Mouse (Mus musculus) heart, adult 2 months (tissue): ENCODE data around the gene E130218I03Rik. TPM values are rescaled to one million over a fixed set of nuclear protein-coding genes. Genes with fewer than 3 reads are reported as not detected.

Source experiments
- DNase-seq, 2 experiments: peaks; one replicate each; pipeline ENCODE4 v3.0.0; 2021
- H3K27ac ChIP-seq: fragments of 200-600 bp; 2 replicates; pipeline ENCODE4 v1.8.1; 2022
- H3K27me3 ChIP-seq: fragments of 200-500 bp; 2 replicates; pipeline ENCODE4 v1.6.1; 2012; ENCODE audit warnings: mild to moderate bottlenecking, low read length, inconsistent platforms, mixed read lengths; ENCODE audit not compliant: control insufficient read depth, insufficient read depth
- H3K36me3 ChIP-seq: fragments of 200-500 bp; 2 replicates; pipeline ENCODE4 v1.6.1; 2012; ENCODE audit warnings: low read length, inconsistent platforms; ENCODE audit not compliant: control insufficient read depth, insufficient read depth
- H3K4me1 ChIP-seq: fragments of 200-500 bp; 2 replicates; pipeline ENCODE4 v1.6.1; 2011; ENCODE audit warnings: low read length; ENCODE audit not compliant: control insufficient read depth, insufficient read depth
- H3K4me3 ChIP-seq: fragments of 200-600 bp; 2 replicates; pipeline ENCODE4 v1.8.1; 2022
- H3K79me2 ChIP-seq: fragments of 200-500 bp; replicated peaks from 2 replicates; pipeline ENCODE4 v1.6.1; 2012; ENCODE audit warnings: mild to moderate bottlenecking, inconsistent platforms, low read length, moderate library complexity, mixed read lengths; ENCODE audit not compliant: control insufficient read depth, insufficient read depth
- H3K9ac ChIP-seq: fragments of 200-500 bp; 2 replicates; pipeline ENCODE4 v1.6.1; 2012; ENCODE audit warnings: low read depth, mild to moderate bottlenecking, control low read depth, inconsistent platforms, low read length, mixed read lengths
- CTCF ChIP-seq: fragments of 200-600 bp; IDR thresholded peaks from 2 replicates; pipeline ENCODE4 v1.8.1; 2022; ENCODE audit warnings: antibody characterized with exemption, mild to moderate bottlenecking, moderate library complexity
- EP300 ChIP-seq: fragments of 200-500 bp; IDR thresholded peaks from 2 replicates; pipeline ENCODE4 v1.6.1; 2011; ENCODE audit warnings: low read depth, low read length, control low read depth; ENCODE audit not compliant: insufficient read depth
- POLR2A ChIP-seq: fragments of 200-500 bp; IDR thresholded peaks from 2 replicates; pipeline ENCODE4 v1.6.1; 2011; ENCODE audit warnings: mild to moderate bottlenecking, low read depth, low read length, control low read depth; ENCODE audit not compliant: insufficient read depth
- WGBS: fragments of 180-500 bp; shearing (Covaris S2); methylation state at CpG from one replicate; pipeline ENCODE4 v1.1.7; 2018; 5-methylcytosine and 5-hydroxymethylcytosine counted together
- intact Hi-C: fragments of 180-260 bp; cut with DNase I; formaldehyde crosslinking; loops from one replicate; pipeline ENCODE4 v1.15.1; 2025
- polyA plus RNA-seq: library from polyadenylated mRNA; depleted of rRNA; stranded (reverse); fragments of >200 nt; gene quantifications from 2 replicates; pipeline ENCODE4 v1.2.3, GENCODE M21; 2012
- total RNA-seq, 2 experiments: library from RNA; stranded (reverse); gene quantifications; 2 replicates each; pipeline ENCODE4 v1.2.3; 2021

Gene E130218I03Rik
- total and polyA plus RNA-seq, 3 experiments: not detected

DNA sequence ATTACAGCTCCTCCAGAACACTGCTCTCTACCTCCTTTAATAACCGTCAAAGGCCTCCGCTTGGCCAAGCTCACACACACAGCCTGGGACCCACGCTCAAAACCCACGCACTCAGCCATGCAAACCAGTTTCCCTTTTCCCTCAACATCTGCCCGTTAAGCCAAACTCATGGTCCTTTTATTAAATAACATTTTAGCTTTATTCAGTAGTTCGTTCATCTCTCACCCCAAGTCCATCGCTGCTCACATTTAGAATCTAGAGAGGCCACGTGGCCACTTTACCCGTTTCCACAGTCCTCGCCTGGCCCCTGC is 7.4 kb downstream of the E130218I03Rik start:
- Histone ChIP-seq H3K9ac (peak overlapping the region; percentile 72), H3K79me2 (no peaks in the 10 kb centered on the region), H3K4me3 (peak overlapping the region; percentile 56), H3K36me3 (no peaks in the 10 kb centered on the region), H3K27me3 (no peaks in the 10 kb centered on the region), H3K4me1 (peaks cover 1% of the 10 kb centered on the region), H3K27ac (peak overlapping the region; percentile 92)
- no peak for DNase-seq
- 26% methylated on average over 10 of the region's 10 CpGs for WGBS
- no peak for TF ChIP-seq EP300
- no peak for TF ChIP-seq POLR2A
- no peak for TF ChIP-seq CTCF
- intact Hi-C loops: loop anchor here (1.0 kb wide), 1 partner anchor 36 kb away; the partner anchor contains the start of gene Pdik1l

GRCm38 (mm10) chr4:134251241-134252130 is 8.0 kb downstream of the E130218I03Rik start:
- intact Hi-C loops: no loop called here
- no peak for TF ChIP-seq POLR2A
- no peak for TF ChIP-seq EP300
- TF ChIP-seq CTCF: no peak

DNA sequence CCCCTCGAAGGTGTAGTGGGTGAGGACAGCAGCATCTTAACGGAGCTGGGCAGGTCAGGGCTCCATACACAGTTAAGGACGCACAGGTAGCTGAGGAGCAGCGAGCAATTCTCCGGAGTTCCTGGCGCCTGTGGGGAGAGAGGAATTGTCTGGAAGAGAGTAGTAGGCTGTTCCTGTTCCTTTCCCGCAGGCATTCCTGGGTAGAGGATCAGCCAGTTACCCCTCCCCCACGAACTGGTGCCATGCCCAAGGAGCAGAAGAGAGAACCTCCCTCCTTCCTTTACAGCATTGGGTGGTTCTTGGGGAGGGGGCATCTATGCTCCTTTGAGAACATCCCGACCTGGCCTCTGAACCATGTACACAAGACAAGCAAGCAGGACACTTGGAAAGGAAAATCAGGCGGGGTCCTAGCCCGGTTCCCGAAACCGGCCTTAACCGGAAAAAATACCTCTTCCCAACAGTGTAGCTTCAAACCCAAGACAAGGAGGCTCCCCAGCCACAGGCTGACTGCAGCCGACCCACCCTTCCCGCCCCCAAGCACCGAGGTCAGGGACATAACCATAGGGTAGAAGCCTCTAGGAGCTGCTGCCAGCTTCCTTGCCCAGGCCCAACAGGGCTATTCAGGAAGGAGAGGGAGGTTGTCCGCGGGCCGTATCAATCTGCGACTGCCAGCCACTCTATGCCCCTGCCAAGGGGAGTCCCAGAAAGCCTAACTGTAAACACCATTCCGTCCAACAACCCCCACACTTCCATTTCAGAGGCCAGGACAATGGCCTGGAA is 8.9 kb downstream of the E130218I03Rik start:
- Histone ChIP-seq H3K4me1 (peaks cover 5% of the 10 kb centered on the region), H3K4me3 (peak overlapping the region; percentile 56), H3K79me2 (no peaks in the 10 kb centered on the region), H3K27ac (peak overlapping the region; percentile 92), H3K36me3 (no peaks in the 10 kb centered on the region), H3K9ac (peak overlapping the region; percentile 80), H3K27me3 (no peaks in the 10 kb centered on the region)
- peak; percentile 36 to 52 for DNase-seq
- TF ChIP-seq CTCF: no peak
- TF ChIP-seq POLR2A: 0 out of 2 replicates have a peak, but pooled peaks have one; percentile 7
- 28% methylated on average over 22 of the region's 22 CpGs for WGBS
- intact Hi-C loops: no loop called here

More at GRCm38 (mm10) chr4:134251241-134252130, 8.0 kb downstream of the E130218I03Rik start:
- peak overlapping the region; percentile 92 for H3K27ac ChIP-seq
- peaks cover 3% of the 10 kb centered on the region for H3K4me1 ChIP-seq
- peak; percentile 46 to 70 for DNase-seq
- H3K9ac ChIP-seq: peak overlapping the region; percentile 72
- H3K27me3 ChIP-seq: no peaks in the 10 kb centered on the region
- H3K36me3 ChIP-seq: no peaks in the 10 kb centered on the region
- no peaks in the 10 kb centered on the region for H3K79me2 ChIP-seq
- H3K4me3 ChIP-seq: peak overlapping the region; percentile 56
- 2% methylated on average over 91 of the region's 91 CpGs for WGBS

DNA sequence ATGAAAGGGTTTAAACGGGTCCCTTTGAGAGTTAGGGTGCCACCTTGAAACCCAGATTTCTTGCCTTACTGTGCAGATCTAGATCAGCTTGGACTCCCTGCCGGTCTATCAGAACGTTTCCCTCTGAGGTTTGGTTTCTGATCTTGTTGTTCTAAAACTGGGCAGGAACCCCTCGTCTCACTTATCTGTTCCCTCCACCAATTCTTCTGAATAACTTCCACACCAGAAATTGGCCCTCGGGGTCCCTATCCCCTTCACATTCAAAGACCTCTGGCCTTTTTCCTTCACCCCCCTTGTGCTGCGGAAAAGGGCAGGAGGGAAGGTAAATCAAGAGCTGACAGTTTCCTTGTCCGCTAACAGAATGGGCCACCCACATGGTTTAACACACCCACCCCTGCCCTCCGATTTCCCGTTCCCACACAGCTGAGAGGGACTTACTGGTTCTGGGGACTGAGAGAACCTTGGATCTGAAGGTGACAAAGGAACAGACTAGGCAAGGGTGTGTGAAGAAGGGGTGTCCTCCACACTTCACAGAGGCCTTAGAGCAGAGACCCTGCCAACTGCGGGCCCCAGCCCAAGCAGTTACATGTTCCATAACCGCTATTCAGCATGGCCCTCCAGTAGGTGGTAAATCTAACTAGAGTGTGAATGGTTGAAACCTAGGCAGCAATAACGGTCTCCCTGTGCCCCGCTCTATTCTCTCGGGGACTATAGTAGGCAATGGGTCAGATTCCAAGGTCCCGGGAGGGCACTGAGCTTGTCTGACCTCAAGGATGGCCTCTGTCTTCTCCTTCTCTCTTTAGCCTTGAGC is 9.7 kb downstream of the E130218I03Rik start:
- intact Hi-C loops: no loop called here
- Histone ChIP-seq H3K36me3 (no peaks in the 10 kb centered on the region), H3K9ac (peak overlapping the region; percentile 80), H3K27me3 (no peaks in the 10 kb centered on the region), H3K27ac (peak overlapping the region; percentile 92), H3K79me2 (no peaks in the 10 kb centered on the region), H3K4me3 (peak overlapping the region; percentile 56), H3K4me1 (peaks cover 7% of the 10 kb centered on the region)
- DNase-seq: no peak
- no peak for TF ChIP-seq CTCF
- TF ChIP-seq EP300: no peak
- no peak for TF ChIP-seq POLR2A
- 42% methylated on average over 15 of the region's 15 CpGs for WGBS

GRCm38 (mm10) chr4:134253722-134254324 is 10.4 kb downstream of the E130218I03Rik start, which contains the start of gene Grrp1:
Gene Grrp1, minus strand, starts transcription at chr4:134254106.
- TF ChIP-seq POLR2A (peak; percentile 93), CTCF (no peak), EP300 (peak; percentile 74)
- 7% methylated on average over 13 of the region's 13 CpGs for WGBS
- Histone ChIP-seq H3K4me1 (peaks cover 7% of the 10 kb centered on the region), H3K79me2 (no peaks in the 10 kb centered on the region), H3K9ac (peak within 1 kb of the TSS; percentile 80), H3K36me3 (no peaks in the 10 kb centered on the region), H3K27me3 (no peaks in the 10 kb centered on the region), H3K4me3 (peak within 1 kb of the TSS; percentile 56), H3K27ac (peak within 1 kb of the TSS; percentile 92)
- intact Hi-C loops: no loop called here
- DNase-seq: peak; percentile 55 to 63
